Mouse (Mus musculus): Measurements from ENCODE around the gene Dlx2.

Dlx2 gene

GRCm38 (mm10) chr2:71540611-71541417 lies 5.7 kb downstream of the Dlx2 start:
- DNase-seq (ENCODE audit: low spot score), result no peak

DNA sequence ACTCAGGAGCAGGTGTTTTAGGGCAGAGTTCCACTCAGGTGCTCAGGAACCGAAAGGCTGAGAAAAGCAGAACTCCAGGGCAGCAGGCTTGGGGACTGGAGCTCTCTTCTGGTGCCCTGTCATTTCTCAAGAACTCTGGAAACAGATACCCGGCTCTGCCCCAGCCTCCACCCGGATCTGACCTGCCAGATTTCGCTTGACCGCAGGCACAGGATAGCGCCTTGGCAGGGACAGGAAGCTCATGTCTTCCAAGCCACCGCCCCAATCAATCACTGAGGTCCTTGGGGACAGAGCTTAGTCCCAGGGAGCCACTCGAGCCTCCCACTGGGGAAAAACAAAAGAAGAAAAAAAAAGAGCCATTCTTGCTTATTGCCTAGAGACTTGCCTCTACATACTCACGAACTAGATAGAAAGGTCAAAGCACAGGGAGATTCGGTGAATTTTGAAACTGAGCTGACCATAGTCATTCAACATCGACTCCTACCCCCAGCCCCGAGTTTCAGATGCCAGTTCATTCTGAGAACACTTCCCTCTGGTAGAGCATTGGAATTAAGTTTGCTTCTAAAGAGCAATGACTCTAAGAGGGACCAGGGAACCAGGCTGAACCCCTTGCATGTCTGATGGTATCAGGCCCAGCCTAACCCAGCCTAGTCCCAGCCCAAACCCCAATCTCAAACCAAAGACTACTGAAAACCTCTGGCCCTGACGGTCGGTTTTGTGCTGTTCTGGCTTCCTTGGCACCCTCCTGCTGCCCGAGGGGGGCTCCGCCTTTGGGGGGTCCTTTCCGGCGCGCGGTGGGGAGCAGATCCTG lies 12.1 kb downstream of the Dlx2 start:
- DNase-seq (ENCODE audit: low spot score), result no peak

DNA sequence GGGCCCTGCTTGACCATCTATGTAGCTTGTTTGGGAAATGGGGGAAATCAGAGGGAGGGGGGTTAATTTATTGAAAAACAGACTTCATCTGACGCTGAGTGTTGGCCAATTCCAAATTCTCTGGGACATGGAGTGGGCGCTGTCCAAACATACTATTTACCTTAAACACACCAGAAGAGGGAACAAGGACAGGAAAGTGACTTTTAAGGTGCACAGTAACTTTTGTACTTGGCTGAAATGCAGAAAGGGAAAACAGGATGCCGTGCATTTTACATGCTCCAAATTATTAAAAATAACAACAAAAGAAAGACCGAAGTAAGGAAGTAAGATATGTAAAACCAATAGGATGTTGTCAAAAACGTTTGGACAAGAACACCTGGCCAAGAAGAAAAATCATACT lies 13.5 kb downstream of the Dlx2 start:
- no peak for DNase-seq (ENCODE audit: low spot score)

- DNase-seq (ENCODE audit: low spot score), result no peak
Observed at GRCm38 (mm10) chr2:71531990-71532970, 14.3 kb downstream of the Dlx2 start.

- DNase-seq (ENCODE audit: low spot score), result no peak
Observed at GRCm38 (mm10) chr2:71531124-71531590, 15.4 kb downstream of the Dlx2 start.

DNA sequence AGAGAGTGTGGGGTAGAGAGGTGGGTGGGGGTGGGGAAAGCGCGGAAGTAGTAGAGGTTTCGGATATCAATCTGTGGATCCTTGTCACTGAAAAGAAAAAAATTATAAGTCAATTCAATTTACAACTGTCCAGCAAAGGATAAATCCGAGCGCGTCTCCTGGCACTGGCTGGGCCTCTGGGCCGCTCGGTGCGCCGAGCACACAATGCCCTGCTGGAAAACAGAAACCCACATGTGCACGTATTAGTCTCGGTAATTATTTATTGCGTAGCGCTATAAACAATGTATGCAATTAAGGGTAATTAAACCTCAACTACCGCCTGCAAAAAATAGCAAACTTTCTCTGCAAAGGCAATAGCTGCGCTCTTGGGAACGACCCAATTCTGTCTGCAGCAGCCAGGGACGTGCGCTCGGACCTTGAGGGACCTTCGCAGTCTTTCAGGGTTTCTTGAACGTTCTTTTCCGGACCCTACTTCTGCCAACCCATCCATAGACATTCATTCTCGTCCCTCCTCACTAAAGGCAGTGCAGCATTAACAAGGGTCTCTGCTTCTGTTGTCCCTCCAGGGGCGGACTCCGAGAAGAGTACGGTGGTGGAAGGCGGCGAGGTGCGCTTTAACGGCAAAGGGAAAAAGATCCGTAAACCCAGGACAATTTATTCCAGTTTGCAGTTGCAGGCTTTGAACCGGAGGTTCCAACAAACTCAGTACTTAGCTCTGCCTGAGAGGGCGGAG lies 16.0 kb downstream of the Dlx2 start:
- DNase-seq (ENCODE audit: low spot score), result no peak

- DNase-seq (ENCODE audit: low spot score), result no peak
Observed at GRCm38 (mm10) chr2:71529511-71530351, 16.8 kb downstream of the Dlx2 start.

- no peak for DNase-seq (ENCODE audit: low spot score)
Observed at GRCm38 (mm10) chr2:71528714-71529510, 17.6 kb downstream of the Dlx2 start.

DNA sequence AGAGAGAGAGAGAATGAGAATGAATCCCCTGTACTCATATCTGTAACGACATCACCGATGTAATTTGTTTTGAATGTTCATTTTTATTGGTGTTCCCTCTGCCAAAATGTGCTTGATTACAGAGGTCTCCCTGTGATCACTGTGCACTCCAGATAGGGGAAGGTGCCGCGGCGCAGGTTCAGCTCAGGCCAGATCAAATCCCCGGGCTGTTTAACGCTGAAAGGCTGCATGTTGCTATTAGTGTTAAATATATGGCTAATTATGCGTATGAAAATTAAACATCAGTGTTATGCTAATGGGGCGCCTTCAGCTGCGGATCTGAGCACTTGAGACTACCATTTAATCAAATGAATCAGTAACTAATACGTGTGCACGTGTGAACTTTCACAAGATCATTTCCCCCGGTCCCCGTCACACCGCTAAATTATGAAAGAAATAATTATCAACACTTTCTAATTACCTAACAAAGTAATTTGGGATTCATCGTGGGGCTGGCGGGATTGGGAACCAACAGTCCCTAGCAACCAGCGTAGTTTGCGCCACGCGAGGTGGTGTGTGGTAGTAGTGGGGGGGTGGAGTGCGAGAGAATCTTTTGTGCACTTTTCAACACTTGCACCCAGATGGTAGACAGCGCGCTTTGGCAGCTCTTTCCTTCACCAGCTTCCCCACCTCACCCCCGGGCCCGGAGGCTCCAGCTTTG lies 18.4 kb downstream of the Dlx2 start, which contains the start of gene Dlx1:
TSS of gene Dlx1 (plus strand) at position 100 of the 700 bp plus-strand sequence.
- DNase-seq (ENCODE audit: low spot score), result no peak

DNA sequence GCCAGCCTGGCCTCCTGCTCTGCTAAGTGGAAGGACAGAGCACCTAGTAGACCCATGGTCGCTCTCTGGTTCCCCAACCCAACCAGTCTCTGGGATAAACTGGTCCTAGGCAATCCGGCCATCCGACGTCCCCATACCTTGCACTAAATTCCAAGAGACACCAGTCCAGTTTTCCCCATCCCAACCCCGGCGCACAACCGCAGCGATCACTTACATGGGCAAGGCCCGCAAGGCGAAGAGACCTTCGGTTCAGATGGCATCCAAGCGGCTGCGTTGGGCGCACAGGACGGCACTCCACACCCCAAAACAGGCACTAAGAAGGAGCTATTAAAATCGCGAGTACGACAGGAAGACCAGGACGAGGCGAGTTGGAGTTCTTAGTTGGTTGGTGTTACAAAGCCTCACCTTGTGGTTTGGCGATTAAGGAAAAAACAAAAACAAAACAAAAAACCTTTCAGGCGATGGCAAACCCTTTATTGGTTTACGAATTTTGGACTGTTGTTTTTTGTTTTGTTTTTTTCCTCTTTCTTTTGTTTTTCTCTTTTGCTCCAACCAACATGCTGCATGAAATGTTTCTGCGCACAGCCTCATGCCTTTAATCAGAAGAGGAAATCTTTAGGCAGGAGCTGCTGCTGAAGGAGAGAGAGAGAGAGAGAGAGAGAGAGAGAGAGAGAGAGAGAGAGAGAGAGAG lies 19.1 kb downstream of the Dlx2 start:
- no peak for DNase-seq (ENCODE audit: low spot score)

GRCm38 (mm10) chr2:71526595-71527322 lies 19.8 kb downstream of the Dlx2 start:
- DNase-seq (ENCODE audit: low spot score), result no peak

GRCm38 (mm10) chr2:71524763-71525162 lies 21.8 kb downstream of the Dlx2 start:
- DNase-seq (ENCODE audit: low spot score), result no peak

DNA sequence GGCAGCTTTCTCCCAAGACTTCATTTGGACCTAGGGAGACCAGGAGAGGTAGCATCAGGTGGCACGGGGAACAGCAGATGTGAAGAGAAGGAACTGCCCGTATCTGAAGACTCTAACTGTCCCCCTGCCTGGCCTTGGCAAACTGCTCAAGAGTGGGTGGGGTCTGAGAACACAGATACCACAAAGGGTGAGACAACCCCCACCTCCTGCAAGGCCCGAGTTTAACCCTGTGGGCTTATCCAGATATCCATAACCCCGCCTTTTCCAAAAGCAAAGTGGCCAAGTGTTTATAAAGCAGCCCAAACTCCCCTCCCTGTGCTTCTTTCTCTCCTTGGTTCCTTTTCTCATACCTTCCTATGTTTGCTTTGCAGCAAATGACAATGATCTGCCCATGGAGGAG lies 23.1 kb downstream of the Dlx2 start:
- no peak for DNase-seq (ENCODE audit: low spot score)

- DNase-seq (ENCODE audit: low spot score), result no peak
Observed at GRCm38 (mm10) chr2:71522871-71523270, 23.7 kb downstream of the Dlx2 start.

GRCm38 (mm10) chr2:71517466-71518099 lies 29.0 kb downstream of the Dlx2 start:
- DNase-seq (ENCODE audit: low spot score), result no peak

GRCm38 (mm10) chr2:71516995-71517394 lies 29.6 kb downstream of the Dlx2 start:
- DNase-seq (ENCODE audit: low spot score), result no peak

- DNase-seq (ENCODE audit: low spot score), result no peak
Observed at GRCm38 (mm10) chr2:71512326-71512725, 34.2 kb downstream of the Dlx2 start.

Data from ovary, postnatal 10 days (tissue).